Mouse (Mus musculus): Measurements from ENCODE around the gene Kcnd3. TPM values are rescaled to one million over a fixed set of nuclear protein-coding genes. Genes with fewer than 3 reads are reported as not detected.

The Kcnd3 gene
- 1.2 and 1.6 TPM in 2 replicates for total RNA-seq (2017)

DNA sequence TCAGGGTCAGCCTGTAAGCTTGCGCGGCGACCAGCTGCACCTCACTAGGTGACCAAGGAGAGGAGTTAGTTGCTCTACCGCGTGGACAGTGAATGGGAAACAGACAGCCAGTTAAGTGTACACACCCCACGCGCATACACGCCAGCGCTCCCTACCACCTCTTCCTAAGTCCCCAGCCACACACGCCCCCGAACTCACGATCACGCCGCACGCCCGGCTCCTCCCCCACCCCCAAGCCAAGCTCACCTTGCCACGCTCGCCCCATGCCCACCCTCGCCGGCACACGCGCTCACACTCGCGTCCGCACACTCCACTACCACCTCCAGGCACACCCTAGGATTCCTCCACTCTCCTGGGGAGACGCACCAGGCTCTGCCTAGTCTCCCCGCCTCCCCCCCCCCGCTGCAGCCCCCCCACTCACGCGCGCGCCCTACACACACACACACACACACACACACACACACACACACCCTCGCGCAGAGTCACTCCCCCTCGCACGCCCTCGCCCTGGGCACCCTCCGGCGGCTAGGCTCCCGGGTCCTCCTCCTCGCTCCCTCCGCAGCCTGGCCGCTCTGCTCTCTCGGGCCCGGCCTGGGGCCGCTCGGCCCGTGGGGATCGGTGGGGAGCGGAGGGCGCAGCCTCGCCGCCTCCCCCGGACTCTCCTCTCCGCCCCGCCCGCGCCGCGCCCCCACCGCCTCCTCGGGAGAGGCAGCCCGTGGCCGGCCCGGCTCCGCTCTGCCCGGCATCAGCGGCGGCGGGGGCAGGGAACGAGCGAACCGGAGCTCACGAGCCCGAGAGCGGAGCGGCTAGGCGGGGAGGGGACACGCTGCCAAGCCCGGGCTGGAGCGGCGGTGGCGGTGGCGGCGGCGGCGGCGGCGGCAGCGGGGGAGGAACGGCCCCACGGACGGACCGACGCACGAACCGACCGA, at the start of gene Kcnd3:
Kcnd3 (plus strand) TSS at position 704 of the 929 bp plus-strand sequence.
- ATAC-seq (replicated peaks in 1 of 2; ENCODE audit: insufficient read depth in 1 of 2, low FRiP score in 2 of 2, low TSS enrichment in 1 of 2, low read depth in 1 of 2, poor library complexity in 2 of 2, severe bottlenecking in 2 of 2) = no peak

DNA sequence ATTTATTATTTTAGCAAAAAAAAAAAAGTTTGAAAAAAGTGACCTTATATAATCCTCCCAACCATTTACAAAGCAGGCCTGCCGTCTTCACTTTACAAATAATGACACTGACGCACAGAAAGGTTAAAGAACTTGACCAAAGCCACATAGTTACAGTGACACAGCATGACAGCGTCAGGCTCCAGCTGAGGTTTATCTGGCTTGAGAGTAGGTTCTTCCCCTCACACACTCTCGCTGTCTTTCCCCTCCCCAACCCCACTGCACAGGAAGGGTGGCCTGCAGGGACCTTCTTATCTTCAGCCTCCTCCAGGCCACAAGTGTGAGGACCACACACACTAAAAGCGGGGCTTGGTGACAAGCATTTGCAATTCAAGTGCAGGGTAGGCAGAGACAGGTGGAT, 49.5 kb upstream of the Kcnd3 start:
- peak; percentile 68 to 76 for ATAC-seq (replicated peaks in 1 of 2; ENCODE audit: insufficient read depth in 1 of 2, low FRiP score in 2 of 2, low TSS enrichment in 1 of 2, low read depth in 1 of 2, poor library complexity in 2 of 2, severe bottlenecking in 2 of 2)

DNA sequence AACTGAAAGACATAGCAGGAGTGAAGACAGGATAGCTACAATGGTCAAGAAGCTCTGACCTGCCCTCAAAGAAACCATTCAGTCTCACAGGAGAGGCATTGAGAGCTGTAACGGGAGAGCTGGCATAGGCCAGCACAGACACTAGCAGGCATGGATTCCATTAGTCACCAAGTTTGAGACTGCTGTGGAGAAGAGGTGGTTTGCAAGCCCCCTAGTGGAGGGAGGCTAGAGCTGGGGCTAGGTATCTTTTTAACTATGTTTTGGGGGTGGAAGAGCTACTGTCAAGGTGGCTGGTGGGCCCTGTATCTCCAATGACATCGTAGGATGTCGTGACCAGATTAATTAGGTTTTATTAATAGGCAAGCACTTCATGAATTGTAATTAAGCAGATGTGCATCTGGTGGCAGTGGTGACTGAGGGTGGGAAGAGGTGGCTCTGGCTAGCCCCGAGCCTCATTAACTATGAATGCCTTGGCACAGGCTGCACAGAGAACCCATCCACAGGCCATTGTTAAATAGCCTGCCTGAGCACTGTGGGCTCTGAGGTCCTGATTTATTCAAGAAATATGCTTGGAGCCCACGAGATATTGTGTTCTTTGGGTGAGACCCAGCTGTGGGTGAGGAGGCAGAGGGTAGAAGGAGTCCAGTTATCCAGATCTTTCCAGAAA, 48.6 kb upstream of the Kcnd3 start:
- ATAC-seq (replicated peaks in 1 of 2; ENCODE audit: insufficient read depth in 1 of 2, low FRiP score in 2 of 2, low TSS enrichment in 1 of 2, low read depth in 1 of 2, poor library complexity in 2 of 2, severe bottlenecking in 2 of 2) = peak; percentile 23 to 30; a peak in 1 of 4 replicates

- no peak for ATAC-seq (replicated peaks in 1 of 2; ENCODE audit: insufficient read depth in 1 of 2, low FRiP score in 2 of 2, low TSS enrichment in 1 of 2, low read depth in 1 of 2, poor library complexity in 2 of 2, severe bottlenecking in 2 of 2)
Observed at GRCm38 (mm10) chr3:105404077-105404446, 48.1 kb upstream of the Kcnd3 start.

- ATAC-seq (replicated peaks in 1 of 2; ENCODE audit: insufficient read depth in 1 of 2, low FRiP score in 2 of 2, low TSS enrichment in 1 of 2, low read depth in 1 of 2, poor library complexity in 2 of 2, severe bottlenecking in 2 of 2) = no peak
Observed at GRCm38 (mm10) chr3:105405516-105405915, 46.6 kb upstream of the Kcnd3 start.

DNA sequence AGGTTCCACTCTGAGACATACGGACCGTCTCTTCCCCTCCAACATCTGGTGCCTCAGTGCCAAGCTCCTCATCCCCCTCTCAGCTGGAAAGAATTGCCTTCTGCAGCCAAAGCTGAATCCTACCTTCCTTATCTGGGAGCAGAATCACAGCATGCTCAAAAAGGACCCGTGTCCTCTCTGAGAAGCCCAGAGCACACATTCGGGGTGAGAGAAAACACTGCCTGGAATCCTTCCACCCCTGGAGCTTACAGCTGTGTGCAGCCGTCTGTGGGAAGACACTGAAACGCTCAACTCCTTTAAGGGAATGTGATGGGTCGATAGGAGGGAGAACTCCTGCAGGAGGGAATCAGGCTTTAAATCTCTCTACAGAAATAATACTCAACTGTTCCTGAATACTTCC, 46.1 kb upstream of the Kcnd3 start:
- ATAC-seq (replicated peaks in 1 of 2; ENCODE audit: insufficient read depth in 1 of 2, low FRiP score in 2 of 2, low TSS enrichment in 1 of 2, low read depth in 1 of 2, poor library complexity in 2 of 2, severe bottlenecking in 2 of 2) = no peak

DNA sequence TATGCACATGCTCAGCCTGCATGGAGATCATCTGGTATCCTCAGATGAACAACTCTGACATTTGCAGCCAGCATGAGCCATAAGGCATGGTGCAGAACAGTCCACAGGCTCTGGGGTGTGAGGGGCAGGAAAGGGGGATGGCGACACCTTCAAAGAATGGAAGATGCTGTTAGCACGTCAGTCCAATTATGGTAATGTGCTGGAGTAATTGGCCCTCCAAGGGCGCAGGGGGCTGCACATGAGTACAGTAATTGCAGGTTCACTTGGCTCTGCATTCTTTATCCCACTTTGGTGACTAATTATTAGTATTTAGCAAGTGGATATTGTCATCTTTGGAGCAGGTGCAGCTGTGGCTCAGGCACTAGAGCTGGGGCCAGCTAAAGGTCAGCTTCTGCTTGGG, 43.9 kb upstream of the Kcnd3 start:
- no peak for ATAC-seq (replicated peaks in 1 of 2; ENCODE audit: insufficient read depth in 1 of 2, low FRiP score in 2 of 2, low TSS enrichment in 1 of 2, low read depth in 1 of 2, poor library complexity in 2 of 2, severe bottlenecking in 2 of 2)

DNA sequence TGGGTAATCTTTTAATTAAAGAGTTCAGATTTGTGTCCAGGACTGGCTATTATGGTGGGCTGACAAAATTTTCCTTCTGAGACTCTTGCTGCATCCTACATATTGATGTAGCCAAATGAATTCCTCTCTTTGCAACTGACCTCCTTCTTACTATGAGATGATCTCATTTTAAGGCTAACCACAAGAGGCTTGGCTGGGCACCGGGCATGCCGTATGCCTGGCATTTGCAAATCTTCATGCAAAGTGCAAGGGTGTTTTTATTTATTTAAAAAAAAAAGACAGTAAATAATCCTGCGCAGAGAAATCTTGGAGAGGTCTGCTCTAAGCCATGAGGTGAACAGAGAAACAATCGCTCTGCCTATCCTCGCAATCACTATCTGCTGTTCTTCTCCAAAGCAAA, 41.3 kb upstream of the Kcnd3 start:
- no peak for ATAC-seq (replicated peaks in 1 of 2; ENCODE audit: insufficient read depth in 1 of 2, low FRiP score in 2 of 2, low TSS enrichment in 1 of 2, low read depth in 1 of 2, poor library complexity in 2 of 2, severe bottlenecking in 2 of 2)

- ATAC-seq (replicated peaks in 1 of 2; ENCODE audit: insufficient read depth in 1 of 2, low FRiP score in 2 of 2, low TSS enrichment in 1 of 2, low read depth in 1 of 2, poor library complexity in 2 of 2, severe bottlenecking in 2 of 2) = no peak
Observed at GRCm38 (mm10) chr3:105411776-105412175, 40.4 kb upstream of the Kcnd3 start.

DNA sequence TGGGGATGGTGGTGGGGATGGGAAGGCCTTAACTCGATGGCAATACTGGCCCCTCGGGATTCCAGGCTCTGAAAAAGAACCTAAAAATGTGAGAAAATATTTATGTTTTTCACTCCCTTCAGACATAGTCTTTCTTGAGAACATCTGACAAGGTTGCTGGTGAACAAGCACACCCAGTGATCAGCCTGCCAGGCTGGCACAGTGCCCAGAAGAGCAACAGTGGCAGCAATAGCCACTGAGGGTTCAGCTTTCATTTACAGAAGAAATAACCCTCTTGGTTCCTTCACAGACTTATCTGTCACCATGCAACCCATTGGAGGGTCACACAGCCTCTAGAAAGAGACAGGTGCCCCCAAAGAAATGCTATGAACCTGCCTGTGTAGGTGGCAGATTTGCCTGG, 39.9 kb upstream of the Kcnd3 start:
- ATAC-seq (replicated peaks in 1 of 2; ENCODE audit: insufficient read depth in 1 of 2, low FRiP score in 2 of 2, low TSS enrichment in 1 of 2, low read depth in 1 of 2, poor library complexity in 2 of 2, severe bottlenecking in 2 of 2) = no peak; a peak in 1 of 4 replicates

DNA sequence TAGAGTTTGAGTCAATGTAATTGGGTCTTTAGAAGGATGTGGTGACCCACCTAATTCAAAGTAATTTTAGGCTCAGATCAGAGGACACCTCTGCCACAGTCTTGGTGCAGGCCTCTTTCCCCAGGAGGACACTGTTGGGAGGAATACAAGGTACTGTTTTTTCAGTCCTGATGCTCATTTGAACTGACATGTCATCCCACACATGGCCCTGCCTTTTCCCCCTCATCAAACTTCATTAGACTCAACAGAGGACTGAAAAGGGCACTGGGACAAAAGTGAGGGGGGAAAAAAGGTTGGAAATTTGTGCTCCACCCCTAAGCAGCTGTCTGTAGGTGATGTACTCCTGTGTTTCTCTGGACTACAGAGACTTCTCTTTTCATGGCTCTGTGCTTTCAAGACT, 39.4 kb upstream of the Kcnd3 start:
- no peak for ATAC-seq (replicated peaks in 1 of 2; ENCODE audit: insufficient read depth in 1 of 2, low FRiP score in 2 of 2, low TSS enrichment in 1 of 2, low read depth in 1 of 2, poor library complexity in 2 of 2, severe bottlenecking in 2 of 2)

- ATAC-seq (replicated peaks in 1 of 2; ENCODE audit: insufficient read depth in 1 of 2, low FRiP score in 2 of 2, low TSS enrichment in 1 of 2, low read depth in 1 of 2, poor library complexity in 2 of 2, severe bottlenecking in 2 of 2) = no peak
Observed at GRCm38 (mm10) chr3:105418441-105418840, 33.7 kb upstream of the Kcnd3 start.

DNA sequence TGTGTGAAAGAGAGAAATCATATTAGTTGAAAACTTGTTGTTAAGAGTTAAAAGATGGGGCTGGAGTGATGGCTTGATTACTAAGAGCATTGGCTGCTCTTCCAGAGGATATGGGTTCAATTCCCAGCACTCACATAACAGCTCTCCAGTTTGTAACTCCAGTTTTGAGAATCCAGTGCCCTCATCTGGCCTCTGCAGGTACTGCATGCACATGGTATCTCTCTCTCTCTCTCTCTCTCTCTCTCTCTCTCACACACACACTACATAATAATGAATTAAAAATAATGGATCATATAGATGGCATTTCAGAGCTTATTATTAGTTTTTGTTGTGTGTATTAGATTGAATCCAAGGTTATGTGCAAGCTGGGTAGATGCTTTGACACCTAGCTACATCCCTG, 29.7 kb upstream of the Kcnd3 start:
- ATAC-seq (replicated peaks in 1 of 2; ENCODE audit: insufficient read depth in 1 of 2, low FRiP score in 2 of 2, low TSS enrichment in 1 of 2, low read depth in 1 of 2, poor library complexity in 2 of 2, severe bottlenecking in 2 of 2) = no peak

DNA sequence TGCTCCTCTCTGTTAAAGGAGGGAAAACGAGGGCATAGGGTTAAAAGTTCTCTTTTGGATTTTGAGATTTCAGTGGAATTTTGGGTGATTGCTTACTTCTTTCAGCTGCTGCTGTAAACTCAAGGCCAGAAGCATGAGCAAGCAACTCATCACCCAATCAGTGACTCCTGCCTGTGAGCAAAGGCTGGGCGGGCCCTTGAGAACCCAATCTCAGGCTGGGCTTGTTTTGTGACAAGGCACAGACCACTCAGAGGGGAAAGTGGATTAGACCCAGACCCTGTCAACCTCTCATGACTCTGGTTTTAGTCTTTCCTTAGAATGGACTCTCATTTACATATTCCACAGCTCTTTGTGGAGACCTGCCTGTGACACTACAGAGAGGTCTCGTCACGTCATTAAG, 28.7 kb upstream of the Kcnd3 start:
- ATAC-seq (replicated peaks in 1 of 2; ENCODE audit: insufficient read depth in 1 of 2, low FRiP score in 2 of 2, low TSS enrichment in 1 of 2, low read depth in 1 of 2, poor library complexity in 2 of 2, severe bottlenecking in 2 of 2) = no peak

DNA sequence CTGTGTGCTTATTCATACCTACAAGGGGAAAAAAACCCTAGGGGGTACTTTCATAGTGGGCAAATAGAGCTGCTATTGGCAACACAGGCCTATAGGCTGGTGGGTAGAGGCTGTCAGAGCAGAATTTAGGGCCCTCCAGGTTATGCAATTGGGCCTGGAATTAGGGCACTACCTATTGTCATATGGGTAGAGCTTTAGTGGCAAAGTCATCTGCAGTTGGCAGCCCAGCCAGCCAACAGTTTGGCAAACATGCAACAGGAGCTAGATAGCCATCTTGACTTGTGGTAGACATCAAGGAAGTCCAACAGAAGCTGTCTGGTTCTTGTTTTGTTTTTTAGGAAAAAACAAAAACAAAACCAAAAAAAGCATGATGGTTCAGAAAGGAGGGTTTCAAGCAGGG, 23.5 kb upstream of the Kcnd3 start:
- peak; percentile 68 to 71 for ATAC-seq (replicated peaks in 1 of 2; ENCODE audit: insufficient read depth in 1 of 2, low FRiP score in 2 of 2, low TSS enrichment in 1 of 2, low read depth in 1 of 2, poor library complexity in 2 of 2, severe bottlenecking in 2 of 2)

GRCm38 (mm10) chr3:105436383-105436782, 15.7 kb upstream of the Kcnd3 start:
- ATAC-seq (replicated peaks in 1 of 2; ENCODE audit: insufficient read depth in 1 of 2, low FRiP score in 2 of 2, low TSS enrichment in 1 of 2, low read depth in 1 of 2, poor library complexity in 2 of 2, severe bottlenecking in 2 of 2) = no peak

DNA sequence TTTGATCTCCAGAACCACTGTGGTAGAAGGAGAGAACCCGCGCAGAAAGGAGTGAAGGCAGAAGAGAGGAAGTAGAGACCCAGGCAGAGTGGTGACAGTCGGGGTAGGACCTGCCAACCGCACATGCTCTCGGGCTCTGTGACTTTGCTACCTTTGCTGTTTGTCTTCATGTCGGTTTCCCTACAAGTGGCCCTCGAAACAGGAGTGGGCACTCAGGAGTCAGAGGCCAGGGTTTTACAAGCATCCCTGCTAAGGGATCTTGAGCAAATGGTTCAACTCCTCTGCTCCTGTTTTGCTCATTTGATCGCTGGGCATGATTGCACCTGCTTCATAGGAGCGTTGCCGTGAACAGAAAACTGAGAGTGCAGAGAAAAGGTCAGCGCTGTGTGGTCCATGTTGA, 15.2 kb upstream of the Kcnd3 start:
- no peak for ATAC-seq (replicated peaks in 1 of 2; ENCODE audit: insufficient read depth in 1 of 2, low FRiP score in 2 of 2, low TSS enrichment in 1 of 2, low read depth in 1 of 2, poor library complexity in 2 of 2, severe bottlenecking in 2 of 2)

- ATAC-seq (replicated peaks in 1 of 2; ENCODE audit: insufficient read depth in 1 of 2, low FRiP score in 2 of 2, low TSS enrichment in 1 of 2, low read depth in 1 of 2, poor library complexity in 2 of 2, severe bottlenecking in 2 of 2) = peak; percentile 60 to 76
Observed at GRCm38 (mm10) chr3:105440873-105441495, 11.1 kb upstream of the Kcnd3 start.

Measured in hematopoietic stem cell, adult 5-6 weeks (primary cell).